16 mouse cellular contexts compared by ENCODE assay signal in the genomic region with DNA sequence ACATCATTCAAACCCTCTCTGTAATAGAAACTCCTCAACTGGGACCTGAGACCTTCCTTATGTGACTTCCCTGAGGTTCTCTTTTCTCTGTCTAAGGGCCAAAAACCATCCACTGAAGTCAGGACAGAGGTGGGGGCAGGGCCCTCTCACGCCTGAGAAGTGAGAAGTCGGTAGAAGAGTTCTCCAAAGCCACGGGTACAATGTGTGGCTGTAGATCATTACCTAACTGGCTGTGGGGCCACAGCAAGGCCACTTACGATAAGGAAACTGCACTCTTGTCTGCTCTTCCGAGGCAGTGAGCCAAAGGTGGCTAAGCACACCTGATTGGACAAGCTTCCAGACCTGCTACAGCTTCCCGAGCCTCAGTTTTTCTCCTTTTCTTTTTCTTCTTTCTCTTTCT. TPM values are rescaled to one million over a fixed set of nuclear protein-coding genes. Genes with fewer than 3 reads are reported as not detected.
DNase-seq lines count a peak whose midpoint lies in the region; ATAC-seq and TF ChIP-seq lines count a peak whose summit lies in the region.
"Had no signal": no experiment of that assay in that cellular context is flagged by ENCODE, and none has a peak within 500 bp of the region (broad histone marks: within the 10 kb centered on the region; RNA-seq: fewer than 3 reads in every experiment).

No protein-coding gene starts in this region.

- TF ChIP-seq CTCF in intestine, postnatal 0 days (IDR thresholded peaks at IDR 0.05; ENCODE audit: low read depth), result no peak

- H3K4me3 ChIP-seq in intestine, postnatal 0 days (ENCODE audit: low read depth, low read length), result no peak overlapping the region
- H3K4me3 ChIP-seq in lung, embryonic 15.5 days, result no peak overlapping the region
- H3K4me3 ChIP-seq: left cerebral cortex, adult 2 months had no signal

- DNase-seq in heart, adult 11 months, result peak; percentile 89
- DNase-seq in heart, adult 18-20 months, result no peak
- DNase-seq in embryo, embryonic 11 days, result no peak
- DNase-seq in gastrocnemius, adult 18-20 months (ENCODE audit: low spot score), result no peak
- DNase-seq in adrenal gland, postnatal 25 days, result no peak
- DNase-seq: cerebellum, adult 11 months; kidney, postnatal 4 days; right cerebral cortex, postnatal 14 days; thymus, postnatal 4 days had no signal

- H3K9me3 ChIP-seq in intestine, postnatal 0 days (ENCODE audit: control insufficient read depth), result no peaks in the 10 kb centered on the region
- no peaks in the 10 kb centered on the region for H3K9me3 ChIP-seq in lung, embryonic 15.5 days

- H3K4me2 ChIP-seq in intestine, postnatal 0 days (replicated peaks; ENCODE audit: low read depth), result no peak overlapping the region
- H3K4me2 ChIP-seq in lung, embryonic 15.5 days, result no peak overlapping the region

- H3K27ac ChIP-seq in intestine, postnatal 0 days (ENCODE audit: low read depth, low read length), result no peak overlapping the region
- 0 out of 2 replicates have a peak overlapping the region, but pooled peaks have one; percentile 29 for H3K27ac ChIP-seq in lung, embryonic 15.5 days
- H3K27ac ChIP-seq: left cerebral cortex, adult 2 months; liver, embryonic 14.5 days had no signal

- 30% methylated on average over 6 of the region's 6 CpGs for WGBS in intestine, postnatal 0 days
- 48% methylated on average over 6 of the region's 6 CpGs for WGBS in lung, embryonic 15.5 days

- ATAC-seq in intestine, postnatal 0 days, result peak; percentile 85
- ATAC-seq in lung, embryonic 15.5 days (ENCODE audit: borderline replicate concordance, extremely low read depth, low FRiP score, low TSS enrichment), result peak; percentile 45; the same call in 1 of the 2 replicates
- ATAC-seq in neutrophil, adult 5-6 weeks (ENCODE audit: extremely low read depth, insufficient number of reproducible peaks, low FRiP score, poor library complexity, severe bottlenecking), result peak; percentile 49
- ATAC-seq: forebrain, embryonic 16.5 days; hindbrain, embryonic 16.5 days had no signal

- no peaks in the 10 kb centered on the region for H3K27me3 ChIP-seq in intestine, postnatal 0 days (replicated peaks; ENCODE audit: control insufficient read depth, insufficient read depth, low read length)
- H3K27me3 ChIP-seq in lung, embryonic 15.5 days, result no peaks in the 10 kb centered on the region

- H3K36me3 ChIP-seq in intestine, postnatal 0 days (ENCODE audit: control insufficient read depth, insufficient read depth), result no peaks in the 10 kb centered on the region
- no peaks in the 10 kb centered on the region for H3K36me3 ChIP-seq in lung, embryonic 15.5 days

- H3K4me1 ChIP-seq in intestine, postnatal 0 days (replicated peaks; ENCODE audit: control insufficient read depth, insufficient read depth, low read length), result no peaks in the 10 kb centered on the region
- H3K4me1 ChIP-seq in lung, embryonic 15.5 days, result peaks cover 34% of the 10 kb centered on the region

- H3K9ac ChIP-seq in intestine, postnatal 0 days (ENCODE audit: low read depth, low read length), result no peak overlapping the region
- no peak overlapping the region for H3K9ac ChIP-seq in lung, embryonic 15.5 days
- H3K9ac ChIP-seq: liver, embryonic 14.5 days had no signal

RNA-seq across cellular contexts. Expression of a gene that starts 16.8 kb away (rescaled TPM):
- 10 to 100 TPM; 19.5 to 20.1 TPM for total RNA-seq in heart, adult 18-20 months (2021)
- 2.0 and 2.6 TPM in 2 replicates for polyA plus RNA-seq in intestine, postnatal 0 days (2015; fragmentation: Nextera tagmentation; extraction: Ambion mirVana)
- 3.9 and 4.9 TPM in 2 replicates for polyA plus RNA-seq in lung, embryonic 15.5 days (2015; fragmentation: Nextera tagmentation; extraction: Ambion mirVana)
- 15.5 and 22.1 TPM in 2 replicates for total RNA-seq in neutrophil, adult 5-6 weeks (2017)
- 10 to 100 TPM; 30.7 to 32.7 TPM for total RNA-seq in gastrocnemius, adult 18-20 months (2021)
- 1.2 and 2.3 TPM in 2 replicates for total RNA-seq in adrenal gland, postnatal 25 days (2021)
- polyA plus RNA-seq: forebrain, embryonic 16.5 days had no signal

RNA-seq across cellular contexts. Expression of a gene that starts 55.0 kb away (rescaled TPM):
- 1 to 10 TPM; 3.2 TPM for total RNA-seq in heart, adult 18-20 months (2021)
- 5.7 and 7.0 TPM in 2 replicates for polyA plus RNA-seq in intestine, postnatal 0 days (2015; fragmentation: Nextera tagmentation; extraction: Ambion mirVana)
- polyA plus RNA-seq in lung, embryonic 15.5 days (2015; fragmentation: Nextera tagmentation; extraction: Ambion mirVana), result 9.6 and 9.9 TPM in 2 replicates
- 1.4 and 2.0 TPM in 2 replicates for total RNA-seq in neutrophil, adult 5-6 weeks (2017)
- under 1 TPM; 0.59 to 0.90 TPM for total RNA-seq in gastrocnemius, adult 18-20 months (2021)
- total RNA-seq in adrenal gland, postnatal 25 days (2021), result 5.8 and 9.5 TPM in 2 replicates
